Mouse (Mus musculus): ENCODE measurements around the gene Crat. TPM values are rescaled to one million over a fixed set of nuclear protein-coding genes. Genes with fewer than 3 reads are reported as not detected.

Crat gene
- polyA plus RNA-seq, 1 experiment from 2014 or later: 22.6 TPM

GRCm38 (mm10) chr2:30448371-30448770 is 32.8 kb upstream of the Crat start:
- no peak overlapping the region for H3K27ac ChIP-seq (replicated peaks)
- H3K9ac ChIP-seq (replicated peaks): no peak overlapping the region
- peaks cover 54% of the 10 kb centered on the region for H3K36me3 ChIP-seq
- peaks cover 14% of the 10 kb centered on the region for H3K4me1 ChIP-seq
- 89% methylated on average over 7 of the region's 7 CpGs for WGBS
- no peaks in the 10 kb centered on the region for H3K27me3 ChIP-seq
- no peak overlapping the region for H3K4me3 ChIP-seq
- 0 out of 2 replicates have a peak, but pooled peaks cover 5% of the 10 kb centered on the region for H3K9me3 ChIP-seq
- no peak overlapping the region for H3K4me2 ChIP-seq (replicated peaks)
- no peak for ATAC-seq (ENCODE audit: low FRiP score, low read depth)

GRCm38 (mm10) chr2:30446891-30447826 is 31.5 kb upstream of the Crat start:
- Histone ChIP-seq H3K4me1 (peaks cover 27% of the 10 kb centered on the region), H3K27ac (replicated peaks) (no peak overlapping the region; the same call in 1 of the 2 replicates), H3K27me3 (no peaks in the 10 kb centered on the region), H3K9me3 (0 out of 2 replicates have a peak, but pooled peaks cover 5% of the 10 kb centered on the region), H3K4me3 (no peak overlapping the region), H3K36me3 (peaks cover 56% of the 10 kb centered on the region), H3K4me2 (replicated peaks) (no peak overlapping the region), H3K9ac (replicated peaks) (no peak overlapping the region)
- ATAC-seq (ENCODE audit: low FRiP score, low read depth): no peak
- 86% methylated on average over 10 of the region's 10 CpGs for WGBS

GRCm38 (mm10) chr2:30445312-30445711 is 29.7 kb upstream of the Crat start:
- no peak for ATAC-seq (ENCODE audit: low FRiP score, low read depth)
- H3K4me2 ChIP-seq (replicated peaks): no peak overlapping the region
- WGBS: 26% methylated on average over 2 of the region's 2 CpGs

GRCm38 (mm10) chr2:30444450-30444849 is 28.8 kb upstream of the Crat start:
- no peak overlapping the region for H3K4me3 ChIP-seq
- peak overlapping the region; percentile 98 for H3K27ac ChIP-seq (replicated peaks)
- H3K9me3 ChIP-seq: no peaks in the 10 kb centered on the region
- no peak overlapping the region for H3K4me2 ChIP-seq (replicated peaks)
- H3K27me3 ChIP-seq: no peaks in the 10 kb centered on the region
- no peak overlapping the region for H3K9ac ChIP-seq (replicated peaks)
- peaks cover 54% of the 10 kb centered on the region for H3K36me3 ChIP-seq
- no peak for ATAC-seq (ENCODE audit: low FRiP score, low read depth)
- peaks cover 47% of the 10 kb centered on the region for H3K4me1 ChIP-seq

More at GRCm38 (mm10) chr2:30445312-30445711, 29.7 kb upstream of the Crat start:
- Histone ChIP-seq H3K36me3 (peaks cover 55% of the 10 kb centered on the region), H3K4me3 (no peak overlapping the region), H3K9ac (replicated peaks) (peak overlapping the region; percentile 17; the same call in 1 of the 2 replicates), H3K27ac (replicated peaks) (peak overlapping the region; percentile 98; the same call in 1 of the 2 replicates), H3K9me3 (0 out of 2 replicates have a peak, but pooled peaks cover 4% of the 10 kb centered on the region), H3K27me3 (no peaks in the 10 kb centered on the region), H3K4me1 (peaks cover 45% of the 10 kb centered on the region)

GRCm38 (mm10) chr2:30444006-30444405 is 28.4 kb upstream of the Crat start:
- H3K27me3 ChIP-seq: no peaks in the 10 kb centered on the region
- ATAC-seq (ENCODE audit: low FRiP score, low read depth): no peak
- H3K27ac ChIP-seq (replicated peaks): peak overlapping the region; percentile 98
- no peak overlapping the region for H3K4me3 ChIP-seq
- peaks cover 47% of the 10 kb centered on the region for H3K4me1 ChIP-seq
- peaks cover 54% of the 10 kb centered on the region for H3K36me3 ChIP-seq
- no peaks in the 10 kb centered on the region for H3K9me3 ChIP-seq
- no peak overlapping the region for H3K4me2 ChIP-seq (replicated peaks)
- H3K9ac ChIP-seq (replicated peaks): no peak overlapping the region
- WGBS: 86% methylated on average over 5 of the region's 5 CpGs

GRCm38 (mm10) chr2:30443281-30443680 is 27.7 kb upstream of the Crat start:
- Histone ChIP-seq H3K4me1 (peaks cover 47% of the 10 kb centered on the region), H3K27me3 (no peaks in the 10 kb centered on the region), H3K27ac (replicated peaks) (peak overlapping the region; percentile 98), H3K36me3 (peaks cover 58% of the 10 kb centered on the region), H3K4me2 (replicated peaks) (no peak overlapping the region), H3K4me3 (no peak overlapping the region), H3K9ac (replicated peaks) (peak overlapping the region; percentile 57; the same call in 1 of the 2 replicates), H3K9me3 (no peaks in the 10 kb centered on the region)
- WGBS: 71% methylated on average over 4 of the region's 4 CpGs
- ATAC-seq (ENCODE audit: low FRiP score, low read depth): no peak

GRCm38 (mm10) chr2:30442498-30442890 is 26.9 kb upstream of the Crat start:
- no peaks in the 10 kb centered on the region for H3K9me3 ChIP-seq
- 0 out of 2 replicates have a peak overlapping the region, but pooled peaks have one; percentile 4 for H3K4me3 ChIP-seq
- H3K4me2 ChIP-seq (replicated peaks): peak overlapping the region; percentile 44
- peaks cover 47% of the 10 kb centered on the region for H3K4me1 ChIP-seq
- peaks cover 61% of the 10 kb centered on the region for H3K36me3 ChIP-seq
- H3K27ac ChIP-seq (replicated peaks): peak overlapping the region; percentile 98
- H3K9ac ChIP-seq (replicated peaks): peak overlapping the region; percentile 57
- WGBS: 67% methylated on average over 5 of the region's 5 CpGs
- no peaks in the 10 kb centered on the region for H3K27me3 ChIP-seq
- no peak for ATAC-seq (ENCODE audit: low FRiP score, low read depth)

- ATAC-seq (ENCODE audit: low FRiP score, low read depth): peak; percentile 77
- Histone ChIP-seq H3K4me2 (replicated peaks) (peak overlapping the region; percentile 44), H3K27ac (replicated peaks) (peak overlapping the region; percentile 98), H3K9ac (replicated peaks) (peak overlapping the region; percentile 57), H3K27me3 (no peaks in the 10 kb centered on the region), H3K36me3 (peaks cover 67% of the 10 kb centered on the region), H3K9me3 (no peaks in the 10 kb centered on the region), H3K4me3 (peak overlapping the region; percentile 4; the same call in 1 of the 2 replicates), H3K4me1 (peaks cover 47% of the 10 kb centered on the region)
- 5% methylated on average over 15 of the region's 15 CpGs for WGBS
These were observed 26.2 kb upstream of the Crat start for GRCm38 (mm10) chr2:30441518-30442497.

- Histone ChIP-seq H3K27ac (replicated peaks) (peak overlapping the region; percentile 98), H3K4me3 (no peak overlapping the region), H3K9me3 (no peaks in the 10 kb centered on the region), H3K9ac (replicated peaks) (peak overlapping the region; percentile 57; the same call in 1 of the 2 replicates), H3K4me2 (replicated peaks) (peak overlapping the region; percentile 44), H3K36me3 (peaks cover 61% of the 10 kb centered on the region), H3K27me3 (no peaks in the 10 kb centered on the region), H3K4me1 (peaks cover 47% of the 10 kb centered on the region)
- WGBS: 20% methylated on average over 12 of the region's 12 CpGs
- ATAC-seq (ENCODE audit: low FRiP score, low read depth): peak; percentile 24; the same call in 1 of the 2 replicates
These were observed 25.3 kb upstream of the Crat start for GRCm38 (mm10) chr2:30440701-30441517.

GRCm38 (mm10) chr2:30440211-30440700 is 24.6 kb upstream of the Crat start:
- no peak overlapping the region for H3K9ac ChIP-seq (replicated peaks)
- H3K4me3 ChIP-seq: no peak overlapping the region
- 85% methylated on average over 3 of the region's 3 CpGs for WGBS
- peaks cover 55% of the 10 kb centered on the region for H3K36me3 ChIP-seq
- H3K4me1 ChIP-seq: peaks cover 41% of the 10 kb centered on the region
- H3K27ac ChIP-seq (replicated peaks): peak overlapping the region; percentile 98
- H3K9me3 ChIP-seq: no peaks in the 10 kb centered on the region
- no peak overlapping the region for H3K4me2 ChIP-seq (replicated peaks)
- no peaks in the 10 kb centered on the region for H3K27me3 ChIP-seq
- no peak for ATAC-seq (ENCODE audit: low FRiP score, low read depth)

GRCm38 (mm10) chr2:30439631-30440030 is 24.0 kb upstream of the Crat start:
- peaks cover 49% of the 10 kb centered on the region for H3K36me3 ChIP-seq
- H3K9me3 ChIP-seq: no peaks in the 10 kb centered on the region
- H3K4me1 ChIP-seq: peaks cover 36% of the 10 kb centered on the region
- ATAC-seq (ENCODE audit: low FRiP score, low read depth): no peak
- no peak overlapping the region for H3K4me2 ChIP-seq (replicated peaks)
- H3K9ac ChIP-seq (replicated peaks): no peak overlapping the region
- 95% methylated on average over 6 of the region's 6 CpGs for WGBS
- H3K27me3 ChIP-seq: no peaks in the 10 kb centered on the region
- H3K4me3 ChIP-seq: no peak overlapping the region
- peak overlapping the region; percentile 98; the same call in 1 of the 2 replicates for H3K27ac ChIP-seq (replicated peaks)

Data from midbrain, embryonic 12.5 days (tissue).